Mouse (Mus musculus): ENCODE measurements around the gene Vps45.

Gene Vps45

DNA sequence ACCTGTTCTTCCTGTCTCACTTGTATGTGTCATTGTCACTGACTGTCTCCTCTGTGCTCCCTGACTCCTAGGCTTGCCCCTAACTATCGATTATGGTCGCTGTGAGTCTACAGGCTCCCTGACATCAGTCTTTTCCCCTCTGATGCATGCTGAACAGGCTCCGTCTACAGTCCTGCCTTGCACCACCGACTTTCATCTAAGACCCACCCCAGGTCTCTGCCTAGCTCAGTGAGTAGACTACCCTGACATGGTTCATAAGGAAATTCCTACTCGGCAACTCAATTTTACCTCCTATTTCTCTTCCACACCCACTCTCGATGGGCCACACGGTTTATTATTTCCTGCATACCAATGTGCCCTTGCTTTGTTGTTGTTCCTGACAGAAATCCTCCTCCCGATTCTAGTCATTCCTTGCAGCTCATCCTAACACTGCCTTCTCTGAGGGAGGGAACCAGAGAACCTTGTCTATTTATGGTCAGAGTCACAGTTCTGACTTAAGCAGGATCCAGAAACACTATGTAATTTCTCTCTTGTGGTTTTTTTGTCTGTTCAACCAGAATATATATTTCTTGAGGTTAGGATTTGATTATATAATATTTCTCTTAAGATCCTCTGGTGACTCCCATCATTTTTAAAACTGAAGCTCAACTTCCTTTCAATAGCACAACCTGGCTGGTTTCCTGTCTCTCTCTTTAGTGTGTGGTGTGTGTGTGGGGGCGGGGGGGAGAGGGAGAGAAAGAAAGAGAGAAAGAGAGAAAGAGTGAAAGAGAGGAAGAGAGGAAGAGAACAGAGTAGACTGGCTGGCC is 18.2 kb downstream of the Vps45 start:
- in situ Hi-C loops (cut with MseI, MboI), result no loop called here

DNA sequence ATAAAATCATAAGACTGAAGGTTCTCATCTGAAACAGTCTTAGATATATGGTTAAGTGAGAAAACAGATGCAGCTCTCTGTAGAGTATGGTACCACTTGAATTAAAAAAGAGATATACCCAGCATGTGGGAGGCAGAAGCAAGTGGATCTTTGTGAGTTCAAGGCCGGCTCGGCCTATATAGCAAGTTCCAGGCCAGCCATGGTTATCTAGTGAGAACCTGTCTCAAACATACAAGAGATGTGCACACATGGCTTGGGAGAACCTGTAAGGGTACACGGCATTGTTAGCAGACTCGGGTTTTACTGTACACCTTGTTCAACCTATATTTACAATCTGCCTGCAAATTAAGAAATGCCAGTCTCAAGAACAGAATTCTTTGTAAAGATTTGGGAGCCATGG is 19.4 kb downstream of the Vps45 start:
- in situ Hi-C loops (cut with MseI, MboI), result no loop called here

DNA sequence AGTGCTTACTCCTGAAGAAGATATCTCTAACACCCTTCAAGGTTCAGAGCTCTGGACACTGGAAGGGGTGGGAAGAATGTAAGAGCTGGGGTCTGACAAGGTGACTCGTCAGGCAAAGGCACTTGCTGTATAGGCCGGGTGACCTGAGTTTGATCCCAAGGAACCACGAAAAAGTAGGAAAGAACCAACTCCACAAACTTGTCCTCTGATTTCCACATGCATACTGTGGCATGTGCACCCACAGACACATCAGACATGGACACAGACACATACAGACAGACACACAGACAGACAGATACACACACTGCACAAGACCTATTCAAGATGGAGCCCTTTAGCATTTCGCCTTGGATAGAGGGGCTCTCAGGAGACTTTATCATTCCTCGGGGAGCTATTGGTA is 20.1 kb downstream of the Vps45 start:
- in situ Hi-C loops (cut with MseI, MboI), result no loop called here

DNA sequence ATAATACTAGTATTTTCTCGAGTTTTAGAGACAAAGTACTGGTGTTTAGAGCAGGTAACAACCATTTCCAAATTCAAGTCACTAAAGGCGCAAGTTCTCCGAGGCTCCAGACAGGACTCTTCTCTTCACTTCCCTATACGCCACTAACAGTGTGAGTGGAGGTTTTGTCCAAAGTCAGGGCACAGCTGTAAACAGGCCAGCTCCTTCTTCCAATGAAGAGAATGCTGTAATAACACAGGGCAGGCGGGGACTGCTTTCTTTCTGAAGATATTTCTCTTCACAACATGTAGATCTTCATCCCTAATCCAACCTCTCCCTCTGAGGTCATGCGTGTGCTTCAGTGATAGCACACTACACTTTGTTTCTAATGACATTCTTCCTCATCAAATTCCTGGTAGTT is 21.5 kb downstream of the Vps45 start:
- in situ Hi-C loops (cut with MseI, MboI), result no loop called here

GRCm38 (mm10) chr3:96033046-96033445 is 25.2 kb downstream of the Vps45 start:
- in situ Hi-C loops (cut with MseI, MboI), result no loop called here

- in situ Hi-C loops (cut with MseI, MboI), result no loop called here
Observed at GRCm38 (mm10) chr3:96032652-96033017, 25.6 kb downstream of the Vps45 start.

DNA sequence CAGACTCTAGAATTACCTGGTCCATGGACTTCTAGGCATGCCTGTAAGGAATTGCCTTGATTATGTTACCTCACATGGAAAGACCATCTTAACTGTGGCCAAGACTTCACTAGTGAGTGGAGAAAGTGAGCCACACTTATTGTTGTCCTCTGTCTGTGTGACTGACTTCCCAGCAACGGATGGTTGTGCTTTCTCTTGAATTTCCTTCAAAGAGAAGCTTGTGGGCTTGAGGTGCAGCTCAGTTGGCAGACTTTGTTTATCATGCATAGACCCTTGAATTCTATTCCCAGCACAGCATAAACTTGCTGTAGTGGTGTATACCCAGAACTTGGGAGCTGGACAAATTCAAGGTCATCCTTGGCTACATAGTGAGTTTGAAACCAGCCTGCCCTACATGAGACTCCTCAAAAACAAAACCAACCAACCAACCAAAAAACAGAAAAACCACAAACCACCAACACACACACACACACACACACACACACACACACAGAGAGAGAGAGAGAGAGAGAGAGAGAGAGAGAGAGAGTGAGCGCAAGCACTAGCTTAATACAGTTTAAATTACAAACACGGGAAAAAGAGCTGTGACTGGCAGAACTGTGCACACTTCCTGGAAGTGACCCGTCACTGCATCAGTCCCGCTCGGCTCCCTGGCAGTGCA is 26.1 kb downstream of the Vps45 start:
- in situ Hi-C loops (cut with MseI, MboI), result no loop called here

DNA sequence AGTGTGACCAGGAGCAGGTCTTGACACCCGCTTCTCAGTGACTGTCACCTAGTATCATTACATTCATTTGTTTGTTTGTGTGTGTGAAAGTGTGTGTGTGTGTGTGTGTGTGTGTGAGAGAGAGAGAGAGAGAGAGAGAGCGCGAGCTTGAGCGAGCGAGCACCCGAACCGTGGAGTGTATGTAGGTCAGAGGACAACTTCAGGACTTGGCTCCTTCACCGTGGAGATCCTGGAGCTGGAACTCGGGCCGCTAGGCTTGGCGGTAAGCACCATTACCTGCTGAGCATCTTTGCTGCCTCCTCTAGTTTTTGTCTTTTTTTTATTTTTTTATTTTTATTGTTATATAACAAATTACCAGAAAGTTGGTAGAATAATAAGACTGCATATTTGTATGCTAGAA is 28.5 kb downstream of the Vps45 start:
- in situ Hi-C loops (cut with MseI, MboI), result no loop called here

- in situ Hi-C loops (cut with MseI, MboI), result no loop called here
Observed at GRCm38 (mm10) chr3:96029336-96029735, 28.9 kb downstream of the Vps45 start.

GRCm38 (mm10) chr3:96027875-96028274 is 30.4 kb downstream of the Vps45 start:
- in situ Hi-C loops (cut with MseI, MboI), result no loop called here

- in situ Hi-C loops (cut with MseI, MboI), result no loop called here
Observed at GRCm38 (mm10) chr3:96027145-96027544, 31.1 kb downstream of the Vps45 start.

DNA sequence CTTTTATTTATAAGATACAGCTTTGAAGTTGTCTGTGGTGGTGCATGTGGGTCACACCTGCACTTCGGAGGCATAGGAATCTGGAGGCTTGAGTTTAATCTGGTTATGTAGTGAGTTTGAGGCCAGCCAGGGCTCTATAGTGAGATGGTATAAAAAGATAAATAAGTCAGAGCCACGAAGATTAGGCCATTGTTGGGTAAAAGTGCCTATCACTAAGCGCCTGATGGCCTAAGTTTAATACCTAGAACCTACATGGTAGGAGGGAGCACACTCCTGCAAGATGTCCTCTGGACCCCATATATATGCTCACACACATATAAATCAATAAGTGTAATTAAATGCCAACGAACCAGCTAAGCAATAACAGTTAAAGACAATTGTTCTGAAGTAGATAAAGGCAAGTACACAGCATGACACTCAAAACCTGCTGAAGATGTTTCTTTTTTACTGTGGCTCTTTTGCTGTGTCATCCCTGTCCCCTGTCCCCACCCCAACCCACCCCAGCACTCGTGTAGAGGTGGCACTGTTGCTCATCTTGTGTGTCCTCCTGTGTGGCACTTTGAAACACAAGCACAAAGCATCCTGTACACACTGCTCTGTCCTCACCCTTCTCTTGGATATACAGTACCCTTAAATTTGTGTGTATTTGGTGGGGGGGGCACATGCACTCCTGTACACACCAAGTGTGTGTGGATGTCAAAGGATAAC is 36.7 kb downstream of the Vps45 start:
- in situ Hi-C loops (cut with MseI, MboI), result no loop called here

GRCm38 (mm10) chr3:96020735-96021134 is 37.5 kb downstream of the Vps45 start:
- in situ Hi-C loops (cut with MseI, MboI), result no loop called here

DNA sequence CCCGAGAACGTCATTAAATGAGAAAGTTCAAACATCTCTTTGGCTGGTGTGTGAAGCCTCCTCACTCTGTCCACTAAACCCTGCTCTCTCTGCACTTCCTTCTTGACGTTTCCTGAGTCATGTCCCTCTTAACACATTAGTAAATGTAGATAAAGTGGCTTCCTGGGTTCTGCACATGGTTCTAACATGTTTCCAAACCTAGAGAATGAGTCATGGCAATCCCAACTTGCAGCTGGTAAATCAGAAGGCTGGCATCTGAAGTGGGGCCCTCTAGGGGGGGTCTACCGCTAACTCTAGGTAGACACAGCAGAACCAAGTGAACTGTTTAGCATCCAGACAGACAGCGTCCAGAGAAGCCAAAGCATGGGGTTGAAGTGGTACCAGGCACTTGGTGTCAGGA is 40.8 kb downstream of the Vps45 start:
- in situ Hi-C loops (cut with MseI, MboI), result no loop called here

- in situ Hi-C loops (cut with MseI, MboI), result no loop called here
Observed at GRCm38 (mm10) chr3:96016257-96016889, 41.9 kb downstream of the Vps45 start.

- in situ Hi-C loops (cut with MseI, MboI), result no loop called here
Observed at GRCm38 (mm10) chr3:96015681-96016080, 42.6 kb downstream of the Vps45 start.

- in situ Hi-C loops (cut with MseI, MboI), result no loop called here
Observed at GRCm38 (mm10) chr3:96012805-96013204, 45.5 kb downstream of the Vps45 start.

- in situ Hi-C loops (cut with MseI, MboI), result no loop called here
Observed at GRCm38 (mm10) chr3:96008463-96008862, 49.8 kb downstream of the Vps45 start.

GRCm38 (mm10) chr3:96001560-96001959 is 56.7 kb downstream of the Vps45 start:
- in situ Hi-C loops (cut with MseI, MboI), result no loop called here

DNA sequence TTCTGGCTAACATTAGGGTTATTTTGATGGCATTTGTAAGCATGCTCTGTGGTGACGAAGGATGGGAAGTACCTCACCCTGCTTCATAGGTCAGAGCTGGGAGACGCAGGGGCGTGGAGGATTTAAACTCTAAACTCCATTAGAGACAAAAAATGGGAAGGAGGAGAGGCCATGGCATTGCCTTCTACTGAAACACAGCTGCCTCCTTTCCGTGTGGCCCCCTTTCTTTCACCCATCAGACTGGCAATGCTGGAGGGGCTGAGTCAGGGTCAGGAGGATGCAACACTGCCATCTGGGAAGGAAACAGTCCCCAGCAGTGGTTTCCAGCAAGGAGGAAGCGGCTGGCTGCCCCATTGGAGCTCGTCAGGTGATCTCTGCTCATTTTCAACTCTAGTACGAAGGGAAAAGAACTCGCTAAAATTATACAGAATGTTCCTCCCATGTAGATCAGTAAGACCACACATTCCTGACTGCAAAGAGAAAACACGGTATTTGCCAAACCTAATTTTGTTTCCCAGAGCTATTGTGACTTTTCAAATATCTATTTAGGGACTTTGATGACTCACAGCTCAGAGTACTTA is 57.3 kb downstream of the Vps45 start:
- in situ Hi-C loops (cut with MseI, MboI), result no loop called here

GRCm38 (mm10) chr3:96000080-96000632 is 58.1 kb downstream of the Vps45 start:
- in situ Hi-C loops (cut with MseI, MboI), result no loop called here

Measured in mouse trophoblast stem cell (cell line).